Mouse (Mus musculus) stomach, embryonic 16.5 days (tissue): ENCODE results near the gene Pcnx. TPM values are rescaled to one million over a fixed set of nuclear protein-coding genes. Genes with fewer than 3 reads are reported as not detected.

ENCODE experiments used
- ATAC-seq: fragments of 200-750 bp; cut with Nextera tagmentation; 2 replicates; pipeline ENCODE4 v1.8.0; 2017; ENCODE audit warnings: moderate number of reproducible peaks, moderate TSS enrichment; ENCODE audit not compliant: insufficient read depth, low FRiP score
- H3K27ac ChIP-seq: fragments of 300-500 bp; sonication (generic); 2 replicates; pipeline ENCODE4 v1.5.1; 2014; ENCODE audit warnings: low read length
- H3K27me3 ChIP-seq: fragments of 300-500 bp; sonication (generic); 2 replicates; pipeline ENCODE4 v1.6.1; 2014; ENCODE audit warnings: low read length, control low read depth, mixed read lengths; ENCODE audit not compliant: control insufficient read depth, insufficient read depth
- H3K36me3 ChIP-seq: fragments of 300-500 bp; sonication (generic); 2 replicates; pipeline ENCODE4 v1.6.1; 2014; ENCODE audit warnings: low read length; ENCODE audit not compliant: control insufficient read depth, insufficient read depth
- H3K4me1 ChIP-seq: fragments of 300-500 bp; sonication (generic); 2 replicates; pipeline ENCODE4 v1.6.1; 2014; ENCODE audit warnings: low read length, control low read depth, mixed read lengths; ENCODE audit not compliant: control insufficient read depth, insufficient read depth
- H3K4me2 ChIP-seq: fragments of 300-500 bp; sonication (generic); 2 replicates; pipeline ENCODE4 v1.6.1; 2014; ENCODE audit warnings: low read depth, low read length, mixed read lengths
- H3K4me3 ChIP-seq: fragments of 300-500 bp; sonication (generic); replicated peaks from 2 replicates; pipeline ENCODE4 v1.5.1; 2014; ENCODE audit warnings: mild to moderate bottlenecking, low read length
- H3K9ac ChIP-seq: fragments of 300-500 bp; sonication (generic); 2 replicates; pipeline ENCODE4 v1.6.1; 2014; ENCODE audit warnings: low read length
- H3K9me3 ChIP-seq: fragments of 300-500 bp; sonication (generic); replicated peaks from 2 replicates; pipeline ENCODE4 v1.6.1; 2016; ENCODE audit warnings: low read length, control low read depth; ENCODE audit not compliant: control insufficient read depth
- WGBS: fragments of 180-500 bp; shearing (Covaris S2); extraction: QIAGEN DNeasy Blood & Tissue Kit; methylation state at CpG from one replicate; pipeline ENCODE4 v1.1.7; 2014; 5-methylcytosine and 5-hydroxymethylcytosine counted together
- polyA plus RNA-seq: library from polyadenylated mRNA; unstranded; fragments of >200 nt; fragmentation: Nextera tagmentation; extraction: Ambion mirVana; gene quantifications from 2 replicates; pipeline ENCODE4 v1.2.1, GENCODE M21; 2015

The Pcnx gene
- polyA plus RNA-seq, 1 experiment from 2014 or later: 10.3 TPM

- no peak for ATAC-seq
- Histone ChIP-seq H3K4me2 (no peak overlapping the region), H3K9me3 (no peaks in the 10 kb centered on the region), H3K27me3 (no peaks in the 10 kb centered on the region), H3K27ac (no peak overlapping the region), H3K4me3 (no peak overlapping the region), H3K4me1 (no peaks in the 10 kb centered on the region), H3K36me3 (peaks cover 9% of the 10 kb centered on the region; the same call in 1 of the 2 replicates), H3K9ac (no peak overlapping the region)
- 83% methylated on average over 4 of the region's 4 CpGs for WGBS
Measured at GRCm38 (mm10) chr12:81921785-81922184, 62.0 kb downstream of the Pcnx start.

DNA sequence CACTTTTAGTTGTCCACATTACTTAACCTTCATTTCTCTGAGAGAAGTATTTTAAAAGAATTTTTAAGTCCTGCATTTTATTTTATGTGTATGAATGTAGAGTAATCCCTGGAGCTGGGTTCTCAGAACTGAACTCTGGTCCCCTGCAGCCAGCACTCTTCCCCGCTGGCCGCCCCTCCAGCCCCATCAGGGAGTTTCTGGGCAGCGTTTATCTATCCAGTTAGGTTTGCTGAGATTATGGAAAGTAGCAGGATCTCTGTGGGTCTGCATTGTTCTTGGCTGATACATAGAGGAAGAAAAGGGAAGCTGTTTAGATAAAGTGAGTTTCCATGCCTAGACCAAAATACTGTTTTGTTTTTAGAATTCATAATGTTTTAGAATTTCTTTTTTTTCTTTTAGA is 63.0 kb downstream of the Pcnx start:
- H3K36me3 ChIP-seq: peaks cover 9% of the 10 kb centered on the region; the same call in 1 of the 2 replicates
- H3K4me1 ChIP-seq: peaks cover 7% of the 10 kb centered on the region
- H3K4me2 ChIP-seq: no peak overlapping the region
- H3K27me3 ChIP-seq: no peaks in the 10 kb centered on the region
- H3K9ac ChIP-seq: no peak overlapping the region
- WGBS: 48% methylated on average over 3 of the region's 3 CpGs
- no peak for ATAC-seq
- H3K9me3 ChIP-seq: no peaks in the 10 kb centered on the region
- no peak overlapping the region for H3K4me3 ChIP-seq
- peak overlapping the region; percentile 21; the same call in 1 of the 2 replicates for H3K27ac ChIP-seq

DNA sequence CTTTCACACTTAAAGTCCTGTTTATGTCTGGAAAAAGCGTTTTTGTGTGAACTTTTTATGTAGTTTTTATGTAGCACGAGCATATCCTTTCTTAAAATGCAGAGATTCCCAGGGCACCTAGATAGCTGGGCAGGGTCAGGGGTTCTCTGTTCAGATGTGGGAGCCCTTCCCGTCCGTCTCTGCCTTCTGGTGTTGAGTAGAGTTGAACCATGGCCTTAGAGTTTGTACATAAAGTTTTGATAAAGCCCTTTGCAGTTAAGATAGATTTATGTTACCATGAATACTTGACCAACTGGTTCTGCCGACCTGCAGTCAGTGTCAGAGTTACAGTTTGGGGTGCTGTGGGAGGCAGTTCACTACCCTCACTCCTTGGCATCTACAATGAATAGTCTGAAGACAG is 67.3 kb downstream of the Pcnx start:
- H3K36me3 ChIP-seq: no peaks in the 10 kb centered on the region
- no peak for ATAC-seq
- H3K4me1 ChIP-seq: peaks cover 12% of the 10 kb centered on the region
- H3K27ac ChIP-seq: no peak overlapping the region; the same call in 1 of the 2 replicates
- H3K9me3 ChIP-seq: no peaks in the 10 kb centered on the region
- no peak overlapping the region for H3K4me2 ChIP-seq
- H3K27me3 ChIP-seq: no peaks in the 10 kb centered on the region
- H3K4me3 ChIP-seq: no peak overlapping the region
- 70% methylated on average over 5 of the region's 5 CpGs for WGBS
- no peak overlapping the region for H3K9ac ChIP-seq

DNA sequence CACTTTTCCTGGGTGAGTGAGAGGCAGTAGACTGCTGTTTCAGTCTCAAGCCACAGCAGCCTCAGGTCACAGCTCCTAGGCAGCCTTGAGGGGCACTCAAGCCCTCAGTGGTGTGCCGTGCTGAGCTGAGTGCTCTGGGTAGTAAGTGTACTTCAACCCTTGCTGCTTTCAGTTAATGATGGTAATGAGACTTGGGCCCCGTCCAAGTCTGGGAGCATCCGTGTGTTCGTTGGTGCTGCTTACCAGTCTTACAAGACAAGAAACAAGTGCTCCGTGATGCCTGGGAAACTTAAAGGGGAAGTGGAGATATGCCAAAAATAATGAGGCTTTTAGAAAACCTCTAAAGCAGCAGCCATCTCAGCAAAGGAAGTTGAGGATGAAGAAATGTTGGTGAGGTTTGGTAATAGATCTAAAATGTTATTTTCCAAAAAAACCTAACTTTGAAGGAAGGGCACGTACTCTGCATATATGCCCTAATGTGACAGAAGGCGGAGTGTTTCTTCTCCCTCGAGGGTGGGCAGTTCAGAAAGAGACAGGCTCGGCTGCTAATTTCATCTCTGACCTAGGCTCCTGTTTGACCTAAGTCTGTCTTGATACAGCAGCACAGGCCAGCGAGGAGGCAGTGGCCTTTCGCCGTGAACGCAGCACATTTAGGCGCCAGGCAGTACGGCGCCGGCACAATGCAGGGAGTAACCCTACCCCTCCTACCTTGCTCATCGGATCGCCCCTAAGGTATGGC is 68.0 kb downstream of the Pcnx start:
- H3K27me3 ChIP-seq: no peaks in the 10 kb centered on the region
- WGBS: 58% methylated on average over 19 of the region's 19 CpGs
- no peak overlapping the region for H3K4me3 ChIP-seq
- H3K36me3 ChIP-seq: no peaks in the 10 kb centered on the region
- no peak overlapping the region for H3K9ac ChIP-seq
- no peak overlapping the region; the same call in 1 of the 2 replicates for H3K4me2 ChIP-seq
- H3K4me1 ChIP-seq: peaks cover 12% of the 10 kb centered on the region
- peak overlapping the region; percentile 41; the same call in 1 of the 2 replicates for H3K27ac ChIP-seq
- peak; percentile 47; the same call in 1 of the 2 replicates for ATAC-seq
- H3K9me3 ChIP-seq: no peaks in the 10 kb centered on the region

- H3K27ac ChIP-seq: no peak overlapping the region
- ATAC-seq: no peak
- H3K27me3 ChIP-seq: no peaks in the 10 kb centered on the region
- no peak overlapping the region for H3K4me2 ChIP-seq
- peaks cover 12% of the 10 kb centered on the region for H3K4me1 ChIP-seq
- WGBS: 47% methylated on average over 6 of the region's 6 CpGs
- H3K36me3 ChIP-seq: no peaks in the 10 kb centered on the region
- H3K4me3 ChIP-seq: no peak overlapping the region
- H3K9me3 ChIP-seq: no peaks in the 10 kb centered on the region
- no peak overlapping the region for H3K9ac ChIP-seq
Measured at GRCm38 (mm10) chr12:81928382-81928770, 68.6 kb downstream of the Pcnx start.

DNA sequence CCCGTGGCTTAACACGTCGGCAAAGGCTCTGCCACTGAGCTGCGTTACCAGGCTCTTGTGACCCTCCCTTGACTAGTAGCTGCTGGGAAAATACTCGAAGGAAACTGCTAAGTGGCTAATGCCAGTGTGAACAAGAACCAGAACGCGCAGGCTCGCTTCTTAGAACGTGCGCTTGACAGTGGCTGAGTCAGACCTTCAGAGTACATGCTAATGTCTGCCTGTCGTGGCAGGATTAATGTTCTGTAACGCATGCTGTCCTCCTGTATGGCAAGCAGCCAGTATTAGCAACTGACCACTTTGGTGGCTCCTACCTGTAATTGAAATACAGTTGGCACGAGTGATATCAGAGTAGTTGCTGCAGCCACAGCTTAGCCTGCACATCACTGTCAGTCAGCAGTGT is 72.2 kb downstream of the Pcnx start:
- no peak overlapping the region for H3K4me2 ChIP-seq
- no peaks in the 10 kb centered on the region for H3K36me3 ChIP-seq
- H3K27ac ChIP-seq: no peak overlapping the region
- no peak for ATAC-seq
- H3K4me3 ChIP-seq: no peak overlapping the region
- H3K9ac ChIP-seq: no peak overlapping the region
- peaks cover 11% of the 10 kb centered on the region for H3K4me1 ChIP-seq
- H3K27me3 ChIP-seq: no peaks in the 10 kb centered on the region
- WGBS: 65% methylated on average over 13 of the region's 13 CpGs
- no peaks in the 10 kb centered on the region for H3K9me3 ChIP-seq

DNA sequence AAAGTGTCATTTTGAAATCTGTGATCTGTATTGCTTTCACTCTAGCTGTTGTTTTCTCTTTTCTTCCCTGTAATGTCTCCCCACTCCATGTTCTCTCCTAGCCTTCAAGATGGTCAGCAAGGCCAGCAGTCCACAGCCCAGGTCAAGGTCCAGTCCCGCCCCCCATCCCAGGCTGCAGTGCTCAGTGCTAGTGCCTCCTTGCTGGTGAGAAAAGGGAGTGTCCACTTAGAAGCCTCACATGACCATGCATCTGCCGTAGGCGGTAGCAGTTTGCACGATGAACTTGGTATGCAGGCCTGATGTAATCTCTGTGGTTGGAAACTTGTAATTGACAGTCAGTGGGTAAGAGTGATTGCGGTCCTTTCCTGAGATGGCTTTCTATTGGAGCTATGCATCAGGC is 73.6 kb downstream of the Pcnx start:
- whole genome bisulfite sequencing: 75% methylated on average over 5 of the region's 5 CpGs
- no peak overlapping the region for H3K4me3 ChIP-seq
- no peak overlapping the region for H3K27ac ChIP-seq
- no peak for ATAC-seq
- no peaks in the 10 kb centered on the region for H3K9me3 ChIP-seq
- H3K4me1 ChIP-seq: no peaks in the 10 kb centered on the region
- H3K4me2 ChIP-seq: no peak overlapping the region
- H3K9ac ChIP-seq: no peak overlapping the region
- no peaks in the 10 kb centered on the region for H3K36me3 ChIP-seq
- H3K27me3 ChIP-seq: no peaks in the 10 kb centered on the region

GRCm38 (mm10) chr12:81934510-81934909 is 74.7 kb downstream of the Pcnx start:
- ATAC-seq: no peak
- no peaks in the 10 kb centered on the region for H3K27me3 ChIP-seq

DNA sequence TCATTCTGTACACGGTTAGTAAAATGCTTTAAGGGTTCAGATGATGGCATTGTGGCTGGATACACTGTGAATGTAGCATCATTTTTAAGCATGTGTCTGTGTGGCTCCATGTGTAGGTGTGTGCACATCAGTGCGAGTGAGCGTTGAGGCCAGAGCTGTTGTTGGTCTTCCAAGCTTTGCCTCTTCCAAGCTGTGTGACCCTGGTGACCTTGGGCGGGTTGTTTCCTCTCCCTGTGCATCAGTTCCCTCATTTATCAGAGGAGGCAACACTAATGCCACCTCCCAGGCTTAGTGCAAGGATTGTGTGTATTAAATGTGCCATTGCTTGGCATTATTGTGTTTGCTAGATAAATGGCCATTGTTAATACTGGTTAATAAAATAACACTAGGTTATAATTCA is 76.2 kb downstream of the Pcnx start:
- no peak overlapping the region for H3K4me2 ChIP-seq
- H3K27me3 ChIP-seq: no peaks in the 10 kb centered on the region
- H3K36me3 ChIP-seq: no peaks in the 10 kb centered on the region
- no peak overlapping the region for H3K9ac ChIP-seq
- no peak for ATAC-seq
- no peak overlapping the region for H3K4me3 ChIP-seq
- WGBS: 55% methylated on average over 4 of the region's 4 CpGs
- H3K27ac ChIP-seq: no peak overlapping the region
- H3K9me3 ChIP-seq: no peaks in the 10 kb centered on the region
- H3K4me1 ChIP-seq: no peaks in the 10 kb centered on the region

More at GRCm38 (mm10) chr12:81934510-81934909, 74.7 kb downstream of the Pcnx start:
- no peaks in the 10 kb centered on the region for H3K4me1 ChIP-seq
- H3K4me3 ChIP-seq: no peak overlapping the region
- no peak overlapping the region for H3K4me2 ChIP-seq
- H3K27ac ChIP-seq: no peak overlapping the region
- H3K9me3 ChIP-seq: no peaks in the 10 kb centered on the region
- no peaks in the 10 kb centered on the region for H3K36me3 ChIP-seq
- WGBS: 92% methylated on average over 5 of the region's 5 CpGs
- H3K9ac ChIP-seq: no peak overlapping the region
